Mouse (Mus musculus): Measurements from ENCODE around the gene Snrpb.

Snrpb gene

GRCm38 (mm10) chr2:130144703-130145324, 34.4 kb downstream of the Snrpb start:
- in situ Hi-C loops (cut with MboI; ENCODE audit: unreplicated experiment in 2 of 2): no loop called here

GRCm38 (mm10) chr2:130143011-130143410, 36.2 kb downstream of the Snrpb start:
- in situ Hi-C loops (cut with MboI; ENCODE audit: unreplicated experiment in 2 of 2): no loop called here

GRCm38 (mm10) chr2:130129687-130130086, 49.5 kb downstream of the Snrpb start:
- in situ Hi-C loops (cut with MboI; ENCODE audit: unreplicated experiment in 2 of 2): no loop called here

- in situ Hi-C loops (cut with MboI; ENCODE audit: unreplicated experiment in 2 of 2): no loop called here
Observed at GRCm38 (mm10) chr2:130126073-130126472, 53.1 kb downstream of the Snrpb start.

- in situ Hi-C loops (cut with MboI; ENCODE audit: unreplicated experiment in 2 of 2): no loop called here
Observed at GRCm38 (mm10) chr2:130125279-130126059, 53.7 kb downstream of the Snrpb start.

All from v-Abl transformed pro-B cells (cell line).